Mouse (Mus musculus) erythroblast, embryonic 14.5 days (primary cell): ENCODE data around the gene Foxn3. TPM values are rescaled to one million over a fixed set of nuclear protein-coding genes. Genes with fewer than 3 reads are reported as not detected.

Experiments used
- H3K27me3 ChIP-seq: 2 replicates; pipeline ENCODE4 v1.6.1; 2012; ENCODE audit warnings: inconsistent platforms; ENCODE audit not compliant: control insufficient read depth
- H3K36me3 ChIP-seq: 2 replicates; pipeline ENCODE4 v1.6.1; 2012; ENCODE audit warnings: mild to moderate bottlenecking, inconsistent platforms; ENCODE audit not compliant: control insufficient read depth
- H3K4me1 ChIP-seq: 2 replicates; pipeline ENCODE4 v1.6.1; 2012; ENCODE audit warnings: inconsistent platforms; ENCODE audit not compliant: control insufficient read depth
- H3K4me3 ChIP-seq: replicated peaks from 2 replicates; pipeline ENCODE3; 2012; ENCODE audit warnings: moderate library complexity, mild to moderate bottlenecking, inconsistent platforms
- H3K9me3 ChIP-seq: 2 replicates; pipeline ENCODE4 v1.6.1; 2012; ENCODE audit warnings: low read length, inconsistent platforms, mixed read lengths; ENCODE audit not compliant: control insufficient read depth
- GATA1 ChIP-seq: IDR thresholded peaks from 2 replicates; pipeline ENCODE4 v1.6.1; 2012; ENCODE audit warnings: low read length, inconsistent platforms, mixed read lengths
- TAL1 ChIP-seq: IDR thresholded peaks from 3 replicates; pipeline ENCODE4 v1.6.1; 2012; ENCODE audit warnings: low read length, inconsistent platforms, mixed read lengths
- polyA plus RNA-seq: library from polyadenylated mRNA; stranded (reverse); fragments of >175 nt; gene quantifications from 2 replicates; pipeline ENCODE4 v1.2.3, GENCODE M21; 2012

Foxn3 gene
- polyA plus RNA-seq, 1 experiment, result 0.84 TPM

- TF ChIP-seq TAL1, result no peak
- H3K36me3 ChIP-seq, result no peaks in the 10 kb centered on the region
- peaks cover 15% of the 10 kb centered on the region for H3K9me3 ChIP-seq
- no peaks in the 10 kb centered on the region for H3K27me3 ChIP-seq
- no peak overlapping the region for H3K4me3 ChIP-seq
- H3K4me1 ChIP-seq, result peaks cover 3% of the 10 kb centered on the region
These were observed 27.0 kb downstream of the Foxn3 start for GRCm38 (mm10) chr12:99536426-99536825.

GRCm38 (mm10) chr12:99532342-99532741, 31.0 kb downstream of the Foxn3 start:
- peaks cover 15% of the 10 kb centered on the region for H3K9me3 ChIP-seq
- no peaks in the 10 kb centered on the region for H3K27me3 ChIP-seq
- H3K4me1 ChIP-seq, result peaks cover 3% of the 10 kb centered on the region
- H3K36me3 ChIP-seq, result no peaks in the 10 kb centered on the region
- TF ChIP-seq TAL1 (no peak), GATA1 (no peak)
- H3K4me3 ChIP-seq, result no peak overlapping the region

GRCm38 (mm10) chr12:99529687-99530411, 33.5 kb downstream of the Foxn3 start:
- Histone ChIP-seq H3K36me3 (no peaks in the 10 kb centered on the region), H3K4me1 (peaks cover 6% of the 10 kb centered on the region), H3K9me3 (peaks cover 3% of the 10 kb centered on the region), H3K27me3 (no peaks in the 10 kb centered on the region), H3K4me3 (no peak overlapping the region)
- no peak for TF ChIP-seq TAL1
- TF ChIP-seq GATA1, result no peak

- Histone ChIP-seq H3K36me3 (no peaks in the 10 kb centered on the region), H3K4me1 (peaks cover 6% of the 10 kb centered on the region), H3K4me3 (no peak overlapping the region), H3K9me3 (no peaks in the 10 kb centered on the region), H3K27me3 (no peaks in the 10 kb centered on the region)
- TF ChIP-seq TAL1, result no peak
- TF ChIP-seq GATA1, result no peak
These were observed 34.4 kb downstream of the Foxn3 start for GRCm38 (mm10) chr12:99528958-99529357.

- no peak for TF ChIP-seq TAL1
- Histone ChIP-seq H3K36me3 (no peaks in the 10 kb centered on the region), H3K4me3 (no peak overlapping the region), H3K27me3 (no peaks in the 10 kb centered on the region), H3K9me3 (no peaks in the 10 kb centered on the region), H3K4me1 (peaks cover 6% of the 10 kb centered on the region)
These were observed 35.9 kb downstream of the Foxn3 start for GRCm38 (mm10) chr12:99527452-99527851.

- Histone ChIP-seq H3K36me3 (no peaks in the 10 kb centered on the region), H3K9me3 (no peaks in the 10 kb centered on the region), H3K4me1 (peaks cover 2% of the 10 kb centered on the region; the same call in 1 of the 2 replicates), H3K4me3 (no peak overlapping the region), H3K27me3 (no peaks in the 10 kb centered on the region)
- TF ChIP-seq GATA1 (no peak), TAL1 (no peak)
These were observed 36.7 kb downstream of the Foxn3 start for GRCm38 (mm10) chr12:99526571-99527140.

GRCm38 (mm10) chr12:99522882-99523281, 40.5 kb downstream of the Foxn3 start:
- H3K27me3 ChIP-seq, result no peaks in the 10 kb centered on the region
- H3K4me1 ChIP-seq, result peaks cover 2% of the 10 kb centered on the region; the same call in 1 of the 2 replicates

GRCm38 (mm10) chr12:99519862-99520261, 43.5 kb downstream of the Foxn3 start:
- H3K4me3 ChIP-seq, result no peak overlapping the region
- H3K27me3 ChIP-seq, result no peaks in the 10 kb centered on the region
- no peaks in the 10 kb centered on the region for H3K9me3 ChIP-seq
- TF ChIP-seq GATA1 (no peak), TAL1 (no peak)
- no peaks in the 10 kb centered on the region for H3K4me1 ChIP-seq
- no peaks in the 10 kb centered on the region for H3K36me3 ChIP-seq

More at GRCm38 (mm10) chr12:99522882-99523281, 40.5 kb downstream of the Foxn3 start:
- no peaks in the 10 kb centered on the region for H3K36me3 ChIP-seq
- no peak overlapping the region for H3K4me3 ChIP-seq
- TF ChIP-seq TAL1 (no peak), GATA1 (no peak)
- H3K9me3 ChIP-seq, result no peaks in the 10 kb centered on the region

GRCm38 (mm10) chr12:99519191-99519614, 44.2 kb downstream of the Foxn3 start:
- Histone ChIP-seq H3K9me3 (no peaks in the 10 kb centered on the region), H3K36me3 (no peaks in the 10 kb centered on the region), H3K27me3 (no peaks in the 10 kb centered on the region), H3K4me3 (no peak overlapping the region), H3K4me1 (no peaks in the 10 kb centered on the region; the same call in 1 of the 2 replicates)
- TF ChIP-seq GATA1 (no peak), TAL1 (no peak)

- no peaks in the 10 kb centered on the region for H3K36me3 ChIP-seq
- no peaks in the 10 kb centered on the region; the same call in 1 of the 2 replicates for H3K4me1 ChIP-seq
- no peak overlapping the region for H3K4me3 ChIP-seq
- H3K9me3 ChIP-seq, result no peaks in the 10 kb centered on the region
- TF ChIP-seq GATA1 (no peak), TAL1 (no peak)
- no peaks in the 10 kb centered on the region for H3K27me3 ChIP-seq
These were observed 44.7 kb downstream of the Foxn3 start for GRCm38 (mm10) chr12:99518640-99519039.
